Mouse (Mus musculus) midbrain, postnatal 0 days (tissue): Measurements from ENCODE around the gene Gm10100. TPM values are rescaled to one million over a fixed set of nuclear protein-coding genes. Genes with fewer than 3 reads are reported as not detected.
A peak's percentile ranks its signal among the peaks of the same experiment; 100 is the strongest.
"Not testable (repeated sequence)": the region's sequence is repeated elsewhere in the genome, so short reads cannot be mapped to it uniquely, and the experiment has no call there.

Experiments used
- ATAC-seq: fragments of 200-750 bp; cut with Nextera tagmentation; 2 replicates; pipeline ENCODE4 v1.8.0; 2017; ENCODE audit warnings: moderate number of reproducible peaks, mild to moderate bottlenecking, moderate TSS enrichment, moderate library complexity; ENCODE audit not compliant: low FRiP score
- DNase-seq: peaks from one replicate; pipeline ENCODE4 v3.0.0-alpha.2; 2015; ENCODE audit warnings: low spot score
- H3K27ac ChIP-seq: fragments of 300-500 bp; sonication (generic); 2 replicates; pipeline ENCODE4 v1.5.1; 2014; ENCODE audit warnings: low read depth, mild to moderate bottlenecking, low read length, mixed read lengths
- H3K27me3 ChIP-seq: fragments of 300-500 bp; sonication (generic); 2 replicates; pipeline ENCODE4 v1.6.1; 2014; ENCODE audit warnings: low read length, control low read depth, mixed read lengths; ENCODE audit not compliant: insufficient read depth
- H3K36me3 ChIP-seq: fragments of 300-500 bp; sonication (generic); 2 replicates; pipeline ENCODE4 v1.6.1; 2014; ENCODE audit warnings: low read length, control low read depth, mixed read lengths; ENCODE audit not compliant: insufficient read depth
- H3K4me1 ChIP-seq: fragments of 300-500 bp; sonication (generic); 2 replicates; pipeline ENCODE4 v1.6.1; 2014; ENCODE audit warnings: mild to moderate bottlenecking, control low read depth, antibody characterized with exemption, low read length, mixed read lengths; ENCODE audit not compliant: insufficient read depth
- H3K4me2 ChIP-seq: fragments of 300-500 bp; sonication (generic); 2 replicates; pipeline ENCODE4 v1.6.1; 2014; ENCODE audit warnings: low read depth, mild to moderate bottlenecking, low read length, mixed read lengths; ENCODE audit not compliant: poor library complexity, severe bottlenecking
- H3K4me3 ChIP-seq: fragments of 300-500 bp; sonication (generic); 2 replicates; pipeline ENCODE4 v1.5.1; 2014; ENCODE audit warnings: low read depth, mild to moderate bottlenecking, low read length, moderate library complexity
- H3K9ac ChIP-seq: fragments of 300-500 bp; sonication (generic); replicated peaks from 2 replicates; pipeline ENCODE4 v1.6.1; 2014; ENCODE audit warnings: mild to moderate bottlenecking, low read length, moderate library complexity, mixed read lengths; ENCODE audit not compliant: poor library complexity, severe bottlenecking
- H3K9me3 ChIP-seq: fragments of 300-500 bp; sonication (generic); 2 replicates; pipeline ENCODE4 v1.6.1; 2016; ENCODE audit warnings: low read length, control low read depth
- CTCF ChIP-seq: IDR thresholded peaks from 2 replicates; pipeline ENCODE4 v1.5.1; 2016; ENCODE audit warnings: antibody characterized with exemption, mild to moderate bottlenecking
- WGBS: fragments of 180-500 bp; shearing (Covaris S2); extraction: QIAGEN DNeasy Blood & Tissue Kit; methylation state at CpG from one replicate; pipeline ENCODE4 v1.1.7; 2014; 5-methylcytosine and 5-hydroxymethylcytosine counted together
- polyA plus RNA-seq: library from polyadenylated mRNA; unstranded; fragments of >200 nt; fragmentation: Nextera tagmentation; extraction: Ambion mirVana; gene quantifications from 2 replicates; pipeline ENCODE4 v1.2.1, GENCODE M21; 2015
- total RNA-seq: library from RNA; depleted of rRNA; stranded (reverse); fragments of >200 nt; gene quantifications from 2 replicates; pipeline ENCODE4 v1.2.3, GENCODE M21; 2014

The Gm10100 gene
- total and polyA plus RNA-seq, 2 experiments from 2014 or later, result not detected

GRCm38 (mm10) chr10:77724855-77725254 lies 1.4 kb upstream of the Gm10100 start:
- Histone ChIP-seq H3K4me1 (no peaks in the 10 kb centered on the region), H3K9me3 (no peaks in the 10 kb centered on the region), H3K4me2 (no peak overlapping the region), H3K4me3 (no peak overlapping the region), H3K27ac (no peak overlapping the region), H3K36me3 (no peaks in the 10 kb centered on the region), H3K27me3 (no peaks in the 10 kb centered on the region), H3K9ac (no peak overlapping the region)
- DNase-seq (no peak), ATAC-seq (no peak)
- TF ChIP-seq CTCF, result no peak
- 73% methylated on average over 8 of the region's 8 CpGs for WGBS

- Histone ChIP-seq H3K9ac (no peak overlapping the region), H3K4me2 (no peak overlapping the region), H3K9me3 (no peaks in the 10 kb centered on the region), H3K4me1 (no peaks in the 10 kb centered on the region), H3K27me3 (no peaks in the 10 kb centered on the region), H3K4me3 (no peak overlapping the region), H3K36me3 (no peaks in the 10 kb centered on the region), H3K27ac (no peak overlapping the region)
- ATAC-seq (no peak), DNase-seq (no peak)
- WGBS, result 71% methylated on average over 4 of the region's 4 CpGs
- TF ChIP-seq CTCF, result peak; percentile 41
These were observed 2.0 kb downstream of the Gm10100 start for GRCm38 (mm10) chr10:77728280-77728679.

GRCm38 (mm10) chr10:77729241-77729640 lies 3.0 kb downstream of the Gm10100 start:
- DNase-seq (no peak), ATAC-seq (no peak)
- Histone ChIP-seq H3K9me3 (no peaks in the 10 kb centered on the region), H3K4me3 (no peak overlapping the region), H3K27me3 (no peaks in the 10 kb centered on the region), H3K27ac (no peak overlapping the region), H3K9ac (no peak overlapping the region), H3K4me1 (no peaks in the 10 kb centered on the region), H3K4me2 (no peak overlapping the region), H3K36me3 (no peaks in the 10 kb centered on the region)
- WGBS, result 57% methylated on average over 4 of the region's 4 CpGs
- TF ChIP-seq CTCF, result peak; percentile 46

GRCm38 (mm10) chr10:77735928-77736327 lies 9.6 kb downstream of the Gm10100 start:
- Histone ChIP-seq H3K27me3 (no peaks in the 10 kb centered on the region), H3K4me2 (no peak overlapping the region), H3K9me3 (no peaks in the 10 kb centered on the region), H3K4me3 (no peak overlapping the region), H3K4me1 (no peaks in the 10 kb centered on the region), H3K36me3 (no peaks in the 10 kb centered on the region), H3K27ac (no peak overlapping the region), H3K9ac (no peak overlapping the region)
- WGBS, result 93% methylated on average over 1 of the region's 1 CpGs
- DNase-seq, result no peak
- no peak for TF ChIP-seq CTCF
- ATAC-seq, result no peak

GRCm38 (mm10) chr10:77738929-77739328 lies 12.6 kb downstream of the Gm10100 start:
- Histone ChIP-seq H3K27me3 (no peaks in the 10 kb centered on the region), H3K4me2 (no peak overlapping the region), H3K27ac (no peak overlapping the region), H3K4me1 (no peaks in the 10 kb centered on the region), H3K36me3 (no peaks in the 10 kb centered on the region), H3K9ac (no peak overlapping the region), H3K4me3 (no peak overlapping the region), H3K9me3 (no peaks in the 10 kb centered on the region)
- no peak for ATAC-seq
- TF ChIP-seq CTCF, result no peak
- DNase-seq, result no peak
- WGBS, result 93% methylated on average over 4 of the region's 4 CpGs

GRCm38 (mm10) chr10:77741924-77742688 lies 15.8 kb downstream of the Gm10100 start, which contains the start of gene Gm18596:
Gene Gm18596 (minus strand): TSS chr10:77742638.
- not testable (repeated sequence) for H3K36me3 ChIP-seq, DNase-seq, H3K4me3 ChIP-seq, ATAC-seq, H3K9me3 ChIP-seq, H3K4me1 ChIP-seq, H3K27ac ChIP-seq, H3K27me3 ChIP-seq, H3K4me2 ChIP-seq, H3K9ac ChIP-seq
- WGBS, result 55% methylated on average over 4 of the region's 5 CpGs

GRCm38 (mm10) chr10:77750686-77751085 lies 24.4 kb downstream of the Gm10100 start:
- not testable (repeated sequence) for ATAC-seq, DNase-seq
- WGBS, result 63% methylated on average over 1 of the region's 1 CpGs

GRCm38 (mm10) chr10:77751254-77751653 lies 25.0 kb downstream of the Gm10100 start, which contains the start of gene Gm9736:
Gene Gm9736 (minus strand): TSS chr10:77751354.
- not testable (repeated sequence) for DNase-seq, H3K4me2 ChIP-seq, H3K27ac ChIP-seq, ATAC-seq, H3K27me3 ChIP-seq, H3K9ac ChIP-seq, H3K36me3 ChIP-seq, H3K4me3 ChIP-seq, H3K4me1 ChIP-seq, H3K9me3 ChIP-seq
- 44% methylated on average over 1 of the region's 1 CpGs for WGBS

More at GRCm38 (mm10) chr10:77750686-77751085, 24.4 kb downstream of the Gm10100 start:
- H3K4me2 ChIP-seq, H3K9ac ChIP-seq, H3K36me3 ChIP-seq, H3K4me1 ChIP-seq, H3K27me3 ChIP-seq, H3K4me3 ChIP-seq, H3K9me3 ChIP-seq, H3K27ac ChIP-seq: not testable (repeated sequence)
